ENCODE assay signal across 18 mouse cellular contexts in the genomic region with DNA sequence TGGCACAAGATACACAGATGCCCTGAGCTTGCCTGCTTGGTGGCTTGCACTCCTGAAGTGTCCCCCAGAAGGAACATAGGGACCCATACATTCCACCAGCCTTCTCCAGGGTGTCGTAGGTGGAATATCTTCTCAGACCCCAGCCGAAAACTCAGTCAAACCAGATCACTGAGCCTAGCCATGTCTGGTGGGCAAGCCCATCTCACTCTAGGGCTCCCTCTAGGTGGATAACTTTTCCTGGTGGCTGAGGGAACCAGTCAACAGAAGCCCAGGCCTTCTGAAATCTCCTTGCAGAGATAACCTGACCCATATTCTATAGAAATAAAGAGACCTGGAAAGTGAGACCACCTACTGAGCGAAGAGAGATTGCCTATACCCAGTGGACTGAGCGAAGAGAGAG. TPM values are rescaled to one million over a fixed set of nuclear protein-coding genes. Genes with fewer than 3 reads are reported as not detected.
A peak's percentile ranks its signal among the peaks of the same experiment; 100 is the strongest.
DNase-seq lines count a peak whose midpoint lies in the region; ATAC-seq and TF ChIP-seq lines count a peak whose summit lies in the region.
"Had no signal": no experiment of that assay in that cellular context is flagged by ENCODE, and none has a peak within 500 bp of the region (broad histone marks: within the 10 kb centered on the region; RNA-seq: fewer than 3 reads in every experiment).

No protein-coding gene starts in this region.

- H3K27ac ChIP-seq in intestine, postnatal 0 days (ENCODE audit: low read depth, low read length): no peak overlapping the region
- H3K27ac ChIP-seq in intestine, embryonic 15.5 days: no peak overlapping the region
- H3K27ac ChIP-seq in embryonic facial prominence, embryonic 10.5 days (replicated peaks): 0 out of 2 replicates have a peak overlapping the region, but pooled peaks have one; percentile 31
- no peak overlapping the region for H3K27ac ChIP-seq in kidney, adult 2 months (ENCODE audit: insufficient read depth, low read depth, low read length)
- H3K27ac ChIP-seq: gastrocnemius, adult 2 months had no signal

- H3K4me3 ChIP-seq in intestine, postnatal 0 days (ENCODE audit: low read depth, low read length): no peak overlapping the region
- H3K4me3 ChIP-seq in intestine, embryonic 15.5 days (replicated peaks): no peak overlapping the region
- no peak overlapping the region for H3K4me3 ChIP-seq in embryonic facial prominence, embryonic 10.5 days
- H3K4me3 ChIP-seq in kidney, adult 2 months (ENCODE audit: insufficient read depth, low read depth, low read length): no peak overlapping the region
- H3K4me3 ChIP-seq: gastrocnemius, adult 2 months; lung, embryonic 15.5 days; megakaryocyte, embryonic 14.5 days had no signal

- H3K4me1 ChIP-seq in intestine, postnatal 0 days (replicated peaks; ENCODE audit: control insufficient read depth, insufficient read depth, low read length): no peaks in the 10 kb centered on the region
- H3K4me1 ChIP-seq in intestine, embryonic 15.5 days (replicated peaks): peaks cover 13% of the 10 kb centered on the region
- peaks cover 36% of the 10 kb centered on the region for H3K4me1 ChIP-seq in embryonic facial prominence, embryonic 10.5 days
- H3K4me1 ChIP-seq in kidney, adult 2 months (ENCODE audit: control insufficient read depth, insufficient read depth, low read length): no peaks in the 10 kb centered on the region

- ATAC-seq in intestine, postnatal 0 days: no peak
- no peak for ATAC-seq in intestine, embryonic 15.5 days
- ATAC-seq: forebrain, postnatal 0 days had no signal

- no peak overlapping the region for H3K4me2 ChIP-seq in intestine, postnatal 0 days (replicated peaks; ENCODE audit: low read depth)
- H3K4me2 ChIP-seq in intestine, embryonic 15.5 days (replicated peaks): no peak overlapping the region
- H3K4me2 ChIP-seq: lung, embryonic 15.5 days had no signal

- no peaks in the 10 kb centered on the region for H3K9me3 ChIP-seq in intestine, postnatal 0 days (ENCODE audit: control insufficient read depth)
- no peaks in the 10 kb centered on the region for H3K9me3 ChIP-seq in intestine, embryonic 15.5 days
- no peaks in the 10 kb centered on the region for H3K9me3 ChIP-seq in embryonic facial prominence, embryonic 10.5 days
- H3K9me3 ChIP-seq: lung, embryonic 15.5 days had no signal

- no peaks in the 10 kb centered on the region for H3K27me3 ChIP-seq in intestine, postnatal 0 days (replicated peaks; ENCODE audit: control insufficient read depth, insufficient read depth, low read length)
- no peaks in the 10 kb centered on the region for H3K27me3 ChIP-seq in intestine, embryonic 15.5 days (replicated peaks)
- H3K27me3 ChIP-seq in embryonic facial prominence, embryonic 10.5 days (replicated peaks; ENCODE audit: low read depth, poor library complexity, severe bottlenecking): peaks cover 42% of the 10 kb centered on the region; the same call in 1 of the 2 replicates
- no peaks in the 10 kb centered on the region for H3K27me3 ChIP-seq in kidney, adult 2 months (replicated peaks; ENCODE audit: control insufficient read depth, insufficient read depth, low read length)
- H3K27me3 ChIP-seq: lung, embryonic 15.5 days had no signal

- no peaks in the 10 kb centered on the region for H3K36me3 ChIP-seq in intestine, postnatal 0 days (ENCODE audit: control insufficient read depth, insufficient read depth)
- H3K36me3 ChIP-seq in intestine, embryonic 15.5 days: no peaks in the 10 kb centered on the region
- H3K36me3 ChIP-seq in embryonic facial prominence, embryonic 10.5 days (replicated peaks): no peaks in the 10 kb centered on the region
- H3K36me3 ChIP-seq in kidney, adult 2 months (ENCODE audit: control insufficient read depth, insufficient read depth, low read length): no peaks in the 10 kb centered on the region
- H3K36me3 ChIP-seq: lung, embryonic 15.5 days had no signal

- peak; percentile 22 for DNase-seq in A20 (ENCODE audit: low read depth, low spot score)
- DNase-seq in embryonic facial prominence, embryonic 10.5 days (ENCODE audit: low spot score): no peak
- DNase-seq in thymus, postnatal 0 days (ENCODE audit: low spot score): peak; percentile 31
- DNase-seq in left cerebral cortex, adult 11 months (ENCODE audit: low spot score): no peak
- no peak for DNase-seq in kidney, adult 2 months
- DNase-seq: adrenal gland, adult 2 months; cerebellum, adult 11-12 months; forebrain, postnatal 0 days; gastrocnemius, adult 2 months; heart, adult 18-20 months; kidney, postnatal 25 days; right cerebral cortex, postnatal 4 days had no signal

- WGBS in intestine, postnatal 0 days: 87% methylated on average over 4 of the region's 4 CpGs
- WGBS in intestine, embryonic 15.5 days: 83% methylated on average over 4 of the region's 4 CpGs
- 88% methylated on average over 4 of the region's 4 CpGs for WGBS in embryonic facial prominence, embryonic 10.5 days
- WGBS in kidney, adult 2 months: 97% methylated on average over 4 of the region's 4 CpGs

- TF ChIP-seq CTCF in intestine, postnatal 0 days (IDR thresholded peaks at IDR 0.05; ENCODE audit: low read depth): peak; percentile 33; the same call in 1 of the 2 replicates
- no peak for TF ChIP-seq CTCF in kidney, adult 2 months (conservative IDR thresholded peaks at IDR 0.05; ENCODE audit: insufficient read depth, insufficient read length, low read depth, low read length)

- no peak overlapping the region for H3K9ac ChIP-seq in intestine, postnatal 0 days (ENCODE audit: low read depth, low read length)
- H3K9ac ChIP-seq in intestine, embryonic 15.5 days: no peak overlapping the region
- H3K9ac ChIP-seq: forebrain, postnatal 0 days; lung, embryonic 15.5 days had no signal

- no peak for TF ChIP-seq POLR2A in kidney, adult 2 months (IDR thresholded peaks at IDR 0.05; ENCODE audit: low read depth, low read length)

RNA-seq across cellular contexts. Expression of gene Fam163b, which starts 19.2 kb away (rescaled TPM):
- 0.10 TPM in 2 replicates for polyA plus RNA-seq in intestine, postnatal 0 days (2015; fragmentation: Nextera tagmentation; extraction: Ambion mirVana)
- 0.21 and 0.26 TPM in 2 replicates for polyA plus RNA-seq in intestine, embryonic 15.5 days (2015; fragmentation: Nextera tagmentation; extraction: Ambion mirVana)
- 0.06 and 0.10 TPM in 2 replicates for polyA plus RNA-seq in embryonic facial prominence, embryonic 10.5 days (2016; fragmentation: Nextera tagmentation; extraction: Ambion mirVana)
- 1.2 and 1.4 TPM in 2 replicates for polyA plus RNA-seq in thymus, postnatal 0 days (2015; fragmentation: Nextera tagmentation; extraction: Ambion mirVana)
- 0.38 and 0.42 TPM in 2 replicates for polyA plus RNA-seq in kidney, adult 2 months (2012; rRNA removed)
- polyA plus RNA-seq: liver, adult 2 months had no signal

RNA-seq across cellular contexts. Expression of gene Dbh, which starts 41.9 kb away (rescaled TPM):
- polyA plus RNA-seq in intestine, postnatal 0 days (2015; fragmentation: Nextera tagmentation; extraction: Ambion mirVana): 0.65 and 0.84 TPM in 2 replicates
- 3.9 and 5.4 TPM in 2 replicates for polyA plus RNA-seq in intestine, embryonic 15.5 days (2015; fragmentation: Nextera tagmentation; extraction: Ambion mirVana)
- 0.25 and 0.87 TPM in 2 replicates for polyA plus RNA-seq in embryonic facial prominence, embryonic 10.5 days (2016; fragmentation: Nextera tagmentation; extraction: Ambion mirVana)
- 0.08 and 0.15 TPM in 2 replicates for polyA plus RNA-seq in thymus, postnatal 0 days (2015; fragmentation: Nextera tagmentation; extraction: Ambion mirVana)
- polyA plus RNA-seq in kidney, adult 2 months (2012; rRNA removed): 3.1 and 10.1 TPM in 2 replicates
- polyA plus RNA-seq: liver, adult 2 months had no signal

RNA-seq across cellular contexts. Expression of gene Adamtsl2, which starts 43.9 kb away (rescaled TPM):
- polyA plus RNA-seq in intestine, postnatal 0 days (2015; fragmentation: Nextera tagmentation; extraction: Ambion mirVana): 1.0 and 1.3 TPM in 2 replicates
- 2.0 and 2.2 TPM in 2 replicates for polyA plus RNA-seq in intestine, embryonic 15.5 days (2015; fragmentation: Nextera tagmentation; extraction: Ambion mirVana)
- 2.1 and 3.0 TPM in 2 replicates for polyA plus RNA-seq in embryonic facial prominence, embryonic 10.5 days (2016; fragmentation: Nextera tagmentation; extraction: Ambion mirVana)
- 2.0 and 2.1 TPM in 2 replicates for polyA plus RNA-seq in thymus, postnatal 0 days (2015; fragmentation: Nextera tagmentation; extraction: Ambion mirVana)
- polyA plus RNA-seq in kidney, adult 2 months (2012; rRNA removed): 21.7 and 25.7 TPM in 2 replicates

RNA-seq across cellular contexts. Expression of gene Mymk, which starts 51.1 kb away (rescaled TPM):
- polyA plus RNA-seq in intestine, postnatal 0 days (2015; fragmentation: Nextera tagmentation; extraction: Ambion mirVana): not detected in 2 replicates
- polyA plus RNA-seq in intestine, embryonic 15.5 days (2015; fragmentation: Nextera tagmentation; extraction: Ambion mirVana): 0.15 and 0.24 TPM in 2 replicates
- 0.17 TPM in 1 of 2 replicates, not detected in the other for polyA plus RNA-seq in embryonic facial prominence, embryonic 10.5 days (2016; fragmentation: Nextera tagmentation; extraction: Ambion mirVana)
- 1.1 and 1.3 TPM in 2 replicates for polyA plus RNA-seq in thymus, postnatal 0 days (2015; fragmentation: Nextera tagmentation; extraction: Ambion mirVana)
- polyA plus RNA-seq in kidney, adult 2 months (2012; rRNA removed): 0.09 and 0.16 TPM in 2 replicates
- polyA plus RNA-seq: intestine, embryonic 14.5 days; liver, adult 2 months had no signal

Comparison
In these comparisons a context has a peak if more than half of its experiments do, and no peak if none do; other contexts are left out.
1. DNase-seq: peak in A20 (single experiment) and thymus, postnatal 0 days (single experiment); none in embryonic facial prominence, embryonic 10.5 days (single experiment), left cerebral cortex, adult 11 months (single experiment) and kidney, adult 2 months (single experiment).